Mouse (Mus musculus): Measurements from ENCODE around the gene Tymp. TPM values are rescaled to one million over a fixed set of nuclear protein-coding genes. Genes with fewer than 3 reads are reported as not detected.

The Tymp gene
- polyA plus RNA-seq, 1 experiment from 2014 or later, result 1.4 TPM

- 80% methylated on average over 7 of the region's 7 CpGs for WGBS
- Histone ChIP-seq H3K27me3 (replicated peaks) (peaks cover 14% of the 10 kb centered on the region), H3K36me3 (peaks cover 48% of the 10 kb centered on the region), H3K9ac (peak overlapping the region; percentile 80), H3K27ac (no peak overlapping the region), H3K4me3 (replicated peaks) (peak overlapping the region; percentile 75; the same call in 1 of the 2 replicates), H3K9me3 (no peaks in the 10 kb centered on the region), H3K4me2 (replicated peaks) (peak overlapping the region; percentile 86), H3K4me1 (replicated peaks) (peaks cover 18% of the 10 kb centered on the region)
- no peak for ATAC-seq
Observed at GRCm38 (mm10) chr15:89372536-89372935, 4.3 kb downstream of the Tymp start.

GRCm38 (mm10) chr15:89372068-89372467, 4.8 kb downstream of the Tymp start:
- H3K4me2 ChIP-seq (replicated peaks), result no peak overlapping the region
- H3K9ac ChIP-seq, result no peak overlapping the region
- peaks cover 9% of the 10 kb centered on the region; the same call in 1 of the 2 replicates for H3K27me3 ChIP-seq (replicated peaks)
- H3K9me3 ChIP-seq, result no peaks in the 10 kb centered on the region
- peaks cover 51% of the 10 kb centered on the region for H3K36me3 ChIP-seq
- no peak overlapping the region for H3K4me3 ChIP-seq (replicated peaks)
- no peak overlapping the region for H3K27ac ChIP-seq
- WGBS, result 87% methylated on average over 13 of the region's 13 CpGs
- ATAC-seq, result no peak
- peaks cover 13% of the 10 kb centered on the region for H3K4me1 ChIP-seq (replicated peaks)

GRCm38 (mm10) chr15:89365141-89365551, 11.7 kb downstream of the Tymp start:
- H3K4me2 ChIP-seq (replicated peaks), result no peak overlapping the region

GRCm38 (mm10) chr15:89363051-89363450, 13.8 kb downstream of the Tymp start:
- Histone ChIP-seq H3K9ac (no peak overlapping the region), H3K4me1 (replicated peaks) (peaks cover 3% of the 10 kb centered on the region; the same call in 1 of the 2 replicates), H3K27me3 (replicated peaks) (no peaks in the 10 kb centered on the region), H3K4me3 (replicated peaks) (no peak overlapping the region), H3K9me3 (no peaks in the 10 kb centered on the region), H3K4me2 (replicated peaks) (no peak overlapping the region), H3K36me3 (peaks cover 67% of the 10 kb centered on the region), H3K27ac (no peak overlapping the region)
- 88% methylated on average over 7 of the region's 7 CpGs for WGBS
- no peak for ATAC-seq

More at GRCm38 (mm10) chr15:89365141-89365551, 11.7 kb downstream of the Tymp start:
- ATAC-seq, result no peak
- Histone ChIP-seq H3K9me3 (no peaks in the 10 kb centered on the region), H3K36me3 (peaks cover 84% of the 10 kb centered on the region), H3K9ac (no peak overlapping the region), H3K27me3 (replicated peaks) (no peaks in the 10 kb centered on the region), H3K27ac (no peak overlapping the region), H3K4me3 (replicated peaks) (no peak overlapping the region), H3K4me1 (replicated peaks) (no peaks in the 10 kb centered on the region)
- WGBS, result 88% methylated on average over 4 of the region's 4 CpGs

GRCm38 (mm10) chr15:89358784-89359183, 18.1 kb downstream of the Tymp start:
- peaks cover 35% of the 10 kb centered on the region for H3K36me3 ChIP-seq
- peaks cover 16% of the 10 kb centered on the region for H3K4me1 ChIP-seq (replicated peaks)
- no peak overlapping the region for H3K4me2 ChIP-seq (replicated peaks)
- 82% methylated on average over 3 of the region's 3 CpGs for WGBS
- no peak overlapping the region for H3K27ac ChIP-seq
- H3K4me3 ChIP-seq (replicated peaks), result no peak overlapping the region
- no peak for ATAC-seq
- no peak overlapping the region for H3K9ac ChIP-seq
- no peaks in the 10 kb centered on the region for H3K27me3 ChIP-seq (replicated peaks)
- H3K9me3 ChIP-seq, result no peaks in the 10 kb centered on the region

- peaks cover 41% of the 10 kb centered on the region for H3K36me3 ChIP-seq
- no peaks in the 10 kb centered on the region for H3K27me3 ChIP-seq (replicated peaks)
- H3K4me2 ChIP-seq (replicated peaks), result peak overlapping the region; percentile 66
- H3K4me1 ChIP-seq (replicated peaks), result peaks cover 16% of the 10 kb centered on the region
- peak overlapping the region; percentile 86 for H3K9ac ChIP-seq
- WGBS, result under 1% methylated on average over 15 of the region's 15 CpGs
- ATAC-seq, result peak; percentile 64
- H3K4me3 ChIP-seq (replicated peaks), result peak overlapping the region; percentile 78
- H3K9me3 ChIP-seq, result no peaks in the 10 kb centered on the region
- H3K27ac ChIP-seq, result peak overlapping the region; percentile 86
Observed at GRCm38 (mm10) chr15:89356372-89356771, 20.5 kb downstream of the Tymp start.

GRCm38 (mm10) chr15:89355241-89356187, 21.3 kb downstream of the Tymp start, which contains the start of the genes Lmf2 and Ncaph2:
Lmf2 (minus strand) TSS chr15:89355659.
Ncaph2 (plus strand) TSS chr15:89355719.
- Histone ChIP-seq H3K27me3 (replicated peaks) (no peaks in the 10 kb centered on the region), H3K9me3 (no peaks in the 10 kb centered on the region), H3K4me1 (replicated peaks) (peaks cover 16% of the 10 kb centered on the region), H3K4me2 (replicated peaks) (peak within 1 kb of the TSS; percentile 74), H3K9ac (peak within 1 kb of the TSS; percentile 86), H3K36me3 (peaks cover 39% of the 10 kb centered on the region), H3K27ac (peak within 1 kb of the TSS; percentile 86), H3K4me3 (replicated peaks) (peak within 1 kb of the TSS; percentile 78)
- under 1% methylated on average over 64 of the region's 64 CpGs for WGBS
- ATAC-seq, result peak; percentile 95

GRCm38 (mm10) chr15:89354455-89354854, 22.4 kb downstream of the Tymp start:
- no peaks in the 10 kb centered on the region for H3K27me3 ChIP-seq (replicated peaks)
- no peak overlapping the region for H3K27ac ChIP-seq
- H3K9me3 ChIP-seq, result no peaks in the 10 kb centered on the region
- H3K9ac ChIP-seq, result peak overlapping the region; percentile 86
- ATAC-seq, result no peak
- WGBS, result 77% methylated on average over 7 of the region's 7 CpGs
- peaks cover 16% of the 10 kb centered on the region for H3K4me1 ChIP-seq (replicated peaks)
- H3K36me3 ChIP-seq, result peaks cover 39% of the 10 kb centered on the region
- H3K4me2 ChIP-seq (replicated peaks), result peak overlapping the region; percentile 74
- H3K4me3 ChIP-seq (replicated peaks), result peak overlapping the region; percentile 78

GRCm38 (mm10) chr15:89353837-89354236, 23.0 kb downstream of the Tymp start:
- peaks cover 16% of the 10 kb centered on the region for H3K4me1 ChIP-seq (replicated peaks)
- H3K27ac ChIP-seq, result no peak overlapping the region
- ATAC-seq, result no peak
- H3K4me3 ChIP-seq (replicated peaks), result no peak overlapping the region
- WGBS, result 95% methylated on average over 16 of the region's 16 CpGs
- H3K36me3 ChIP-seq, result peaks cover 39% of the 10 kb centered on the region
- H3K9ac ChIP-seq, result 0 out of 2 replicates have a peak overlapping the region, but pooled peaks have one; percentile 86
- no peaks in the 10 kb centered on the region for H3K27me3 ChIP-seq (replicated peaks)
- no peaks in the 10 kb centered on the region for H3K9me3 ChIP-seq
- H3K4me2 ChIP-seq (replicated peaks), result peak overlapping the region; percentile 74

- Histone ChIP-seq H3K9me3 (no peaks in the 10 kb centered on the region), H3K4me3 (replicated peaks) (no peak overlapping the region), H3K27me3 (replicated peaks) (no peaks in the 10 kb centered on the region), H3K4me1 (replicated peaks) (peaks cover 11% of the 10 kb centered on the region), H3K36me3 (peaks cover 35% of the 10 kb centered on the region), H3K4me2 (replicated peaks) (no peak overlapping the region), H3K9ac (no peak overlapping the region), H3K27ac (no peak overlapping the region)
- ATAC-seq, result no peak
- WGBS, result 95% methylated on average over 12 of the region's 12 CpGs
Observed at GRCm38 (mm10) chr15:89352795-89353194, 24.0 kb downstream of the Tymp start.

- Histone ChIP-seq H3K4me3 (replicated peaks) (no peak overlapping the region), H3K27me3 (replicated peaks) (no peaks in the 10 kb centered on the region), H3K4me1 (replicated peaks) (peaks cover 8% of the 10 kb centered on the region), H3K9me3 (no peaks in the 10 kb centered on the region), H3K9ac (no peak overlapping the region), H3K27ac (no peak overlapping the region), H3K36me3 (peaks cover 35% of the 10 kb centered on the region), H3K4me2 (replicated peaks) (no peak overlapping the region)
- no peak for ATAC-seq
- WGBS, result 95% methylated on average over 14 of the region's 14 CpGs
Observed at GRCm38 (mm10) chr15:89352054-89352453, 24.8 kb downstream of the Tymp start.

GRCm38 (mm10) chr15:89351302-89351701, 25.5 kb downstream of the Tymp start:
- no peak for ATAC-seq
- Histone ChIP-seq H3K27me3 (replicated peaks) (no peaks in the 10 kb centered on the region), H3K27ac (no peak overlapping the region), H3K4me3 (replicated peaks) (no peak overlapping the region), H3K9ac (no peak overlapping the region), H3K4me1 (replicated peaks) (peaks cover 8% of the 10 kb centered on the region), H3K9me3 (no peaks in the 10 kb centered on the region), H3K36me3 (peaks cover 35% of the 10 kb centered on the region), H3K4me2 (replicated peaks) (no peak overlapping the region)
- WGBS, result 78% methylated on average over 15 of the region's 15 CpGs

All from intestine, embryonic 15.5 days (tissue).